ENCODE assay signal across 19 mouse cellular contexts in the genomic region with DNA sequence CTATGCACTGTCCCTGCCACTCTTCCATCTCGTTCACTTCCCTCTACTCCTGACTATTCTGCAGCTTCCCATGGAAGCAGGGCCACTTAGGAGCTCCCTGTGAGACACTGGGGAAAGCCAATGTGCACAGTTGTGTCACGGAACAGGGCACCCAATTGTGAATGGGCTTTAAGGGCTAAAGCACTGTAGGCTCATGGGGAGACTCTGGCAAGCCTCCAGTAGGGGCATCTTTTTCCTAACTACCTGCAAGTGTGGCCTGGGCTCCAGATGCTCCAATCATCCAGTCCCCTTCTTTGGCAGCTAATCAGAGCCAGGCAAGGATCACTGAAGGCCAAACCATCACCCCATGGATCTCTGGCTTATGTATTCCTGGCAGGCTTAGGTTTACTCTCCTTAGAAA.
DNase-seq lines count a peak whose midpoint lies in the region.
"Had no signal": no experiment of that assay in that cellular context is flagged by ENCODE, and none has a peak within 500 bp of the region (broad histone marks: within the 10 kb centered on the region; RNA-seq: fewer than 3 reads in every experiment).

No protein-coding gene starts in this region.

- no peak overlapping the region for H3K4me3 ChIP-seq in limb, embryonic 10.5 days
- H3K4me3 ChIP-seq: embryonic facial prominence, embryonic 15.5 days; erythroblast, embryonic 14.5 days; heart, adult 2 months; heart, embryonic 15.5 days; hindbrain, embryonic 13.5 days had no signal

- H3K27me3 ChIP-seq in limb, embryonic 10.5 days (ENCODE audit: low read depth, poor library complexity, severe bottlenecking) = no peaks in the 10 kb centered on the region
- H3K27me3 ChIP-seq: embryonic facial prominence, embryonic 15.5 days; heart, embryonic 15.5 days; hindbrain, embryonic 13.5 days had no signal

- no peak overlapping the region for H3K27ac ChIP-seq in limb, embryonic 10.5 days
- H3K27ac ChIP-seq: embryonic facial prominence, embryonic 15.5 days; heart, adult 2 months; heart, embryonic 15.5 days; hindbrain, embryonic 13.5 days; hindbrain, postnatal 0 days had no signal

- WGBS in limb, embryonic 10.5 days = 82% methylated on average over 2 of the region's 2 CpGs

- intact Hi-C loops in left cerebral cortex, postnatal 4 days (cut with DNase I) = no loop called here
- intact Hi-C loops in left cerebral cortex, postnatal 36 days (cut with DNase I) = no loop called here

- peaks cover 9% of the 10 kb centered on the region for H3K4me1 ChIP-seq in limb, embryonic 10.5 days
- H3K4me1 ChIP-seq: embryonic facial prominence, embryonic 15.5 days had no signal

- H3K9me3 ChIP-seq in limb, embryonic 10.5 days (replicated peaks) = no peaks in the 10 kb centered on the region
- H3K9me3 ChIP-seq: embryonic facial prominence, embryonic 15.5 days; heart, embryonic 15.5 days; hindbrain, embryonic 13.5 days had no signal

- H3K36me3 ChIP-seq in limb, embryonic 10.5 days = peaks cover 49% of the 10 kb centered on the region

- DNase-seq in left cerebral cortex, postnatal 4 days = peak; percentile 25
- DNase-seq in left cerebral cortex, postnatal 36 days (ENCODE audit: low spot score in 2 of 2) = no peak
- DNase-seq in cerebellum, adult 8-10 months = peak; percentile 37
- peak; percentile 38 to 53 for DNase-seq in cerebellum, postnatal 14 days
- peak; percentile 28 for DNase-seq in limb, embryonic 10.5 days (ENCODE audit: low spot score)
- no peak for DNase-seq in right cerebral cortex, postnatal 4 days
- no peak for DNase-seq in lung, postnatal 4 days
- no peak for DNase-seq in thymus, postnatal 14 days
- DNase-seq: adrenal gland, adult 2 months; adrenal gland, postnatal 25 days; gastrocnemius, postnatal 14 days; heart, adult 2 months; heart, postnatal 14 days; kidney, adult 11 months had no signal

Comparison
In these comparisons a context has a peak if more than half of its experiments do, and no peak if none do; other contexts are left out.
1. DNase-seq: peak in left cerebral cortex, postnatal 4 days (single experiment), cerebellum, adult 8-10 months (single experiment), cerebellum, postnatal 14 days (2 of 2) and limb, embryonic 10.5 days (single experiment); none in left cerebral cortex, postnatal 36 days (0 of 2), right cerebral cortex, postnatal 4 days (single experiment), lung, postnatal 4 days (0 of 2) and thymus, postnatal 14 days (single experiment).